Mouse (Mus musculus) heart, adult 2 months (tissue): ENCODE data around the gene Macrod2. TPM values are rescaled to one million over a fixed set of nuclear protein-coding genes. Genes with fewer than 3 reads are reported as not detected.

Source experiments
- DNase-seq, 2 experiments: peaks; one replicate each; pipeline ENCODE4 v3.0.0; 2021
- H3K27ac ChIP-seq: fragments of 200-600 bp; 2 replicates; pipeline ENCODE4 v1.8.1; 2022
- H3K27me3 ChIP-seq: fragments of 200-500 bp; 2 replicates; pipeline ENCODE4 v1.6.1; 2012; ENCODE audit warnings: mild to moderate bottlenecking, low read length, inconsistent platforms, mixed read lengths; ENCODE audit not compliant: control insufficient read depth, insufficient read depth
- H3K36me3 ChIP-seq: fragments of 200-500 bp; 2 replicates; pipeline ENCODE4 v1.6.1; 2012; ENCODE audit warnings: low read length, inconsistent platforms; ENCODE audit not compliant: control insufficient read depth, insufficient read depth
- H3K4me1 ChIP-seq: fragments of 200-500 bp; 2 replicates; pipeline ENCODE4 v1.6.1; 2011; ENCODE audit warnings: low read length; ENCODE audit not compliant: control insufficient read depth, insufficient read depth
- H3K4me3 ChIP-seq: fragments of 200-600 bp; 2 replicates; pipeline ENCODE4 v1.8.1; 2022
- H3K79me2 ChIP-seq: fragments of 200-500 bp; replicated peaks from 2 replicates; pipeline ENCODE4 v1.6.1; 2012; ENCODE audit warnings: mild to moderate bottlenecking, inconsistent platforms, low read length, moderate library complexity, mixed read lengths; ENCODE audit not compliant: control insufficient read depth, insufficient read depth
- H3K9ac ChIP-seq: fragments of 200-500 bp; 2 replicates; pipeline ENCODE4 v1.6.1; 2012; ENCODE audit warnings: low read depth, mild to moderate bottlenecking, control low read depth, inconsistent platforms, low read length, mixed read lengths
- CTCF ChIP-seq: fragments of 200-600 bp; IDR thresholded peaks from 2 replicates; pipeline ENCODE4 v1.8.1; 2022; ENCODE audit warnings: antibody characterized with exemption, mild to moderate bottlenecking, moderate library complexity
- EP300 ChIP-seq: fragments of 200-500 bp; IDR thresholded peaks from 2 replicates; pipeline ENCODE4 v1.6.1; 2011; ENCODE audit warnings: low read depth, low read length, control low read depth; ENCODE audit not compliant: insufficient read depth
- POLR2A ChIP-seq: fragments of 200-500 bp; IDR thresholded peaks from 2 replicates; pipeline ENCODE4 v1.6.1; 2011; ENCODE audit warnings: mild to moderate bottlenecking, low read depth, low read length, control low read depth; ENCODE audit not compliant: insufficient read depth
- WGBS: fragments of 180-500 bp; shearing (Covaris S2); methylation state at CpG from one replicate; pipeline ENCODE4 v1.1.7; 2018; 5-methylcytosine and 5-hydroxymethylcytosine counted together
- intact Hi-C: fragments of 180-260 bp; cut with DNase I; formaldehyde crosslinking; loops from one replicate; pipeline ENCODE4 v1.15.1; 2025
- polyA plus RNA-seq: library from polyadenylated mRNA; depleted of rRNA; stranded (reverse); fragments of >200 nt; gene quantifications from 2 replicates; pipeline ENCODE4 v1.2.3, GENCODE M21; 2012
- total RNA-seq, 2 experiments: library from RNA; stranded (reverse); gene quantifications; 2 replicates each; pipeline ENCODE4 v1.2.3; 2021

The Macrod2 gene
- total and polyA plus RNA-seq, 3 experiments, result 2.3 to 9.7 (median 8.5) TPM

DNA sequence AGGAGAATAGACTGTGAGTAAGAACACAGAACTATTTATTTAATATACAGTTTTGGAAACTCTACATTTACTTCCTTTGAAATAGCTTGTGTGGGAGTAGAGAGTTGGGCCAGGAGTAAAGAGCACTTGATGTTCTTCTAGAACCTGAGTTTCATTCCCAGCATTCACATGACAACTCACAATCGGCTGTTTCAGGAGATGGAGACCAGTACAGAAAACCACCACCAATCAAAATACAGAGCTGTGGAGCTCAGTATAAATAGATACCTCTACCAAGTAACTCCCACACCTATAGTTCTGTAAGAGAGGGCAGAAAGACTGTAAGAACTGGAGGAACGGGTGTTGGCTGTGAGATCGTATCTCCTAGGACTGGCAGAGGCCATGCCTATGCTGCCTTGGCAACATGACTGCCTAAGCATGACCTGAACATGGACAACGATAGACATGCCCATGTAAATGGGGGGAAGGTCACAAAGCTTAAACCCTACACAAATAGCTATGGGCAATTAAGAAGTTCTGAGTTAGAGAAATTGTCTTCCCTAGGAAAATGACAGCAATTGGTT lies 379.8 kb downstream of the Macrod2 start:
- DNase-seq, result no peak
- no peaks in the 10 kb centered on the region for H3K27me3 ChIP-seq
- 78% methylated on average over 4 of the region's 4 CpGs for WGBS
- no peak for TF ChIP-seq EP300
- no peak for TF ChIP-seq POLR2A
- no peak for TF ChIP-seq CTCF
- intact Hi-C loops, result no loop called here
- no peak overlapping the region for H3K9ac ChIP-seq
- no peaks in the 10 kb centered on the region for H3K79me2 ChIP-seq
- H3K4me3 ChIP-seq, result no peak overlapping the region
- H3K36me3 ChIP-seq, result no peaks in the 10 kb centered on the region
- no peak overlapping the region for H3K27ac ChIP-seq
- H3K4me1 ChIP-seq, result no peaks in the 10 kb centered on the region

DNA sequence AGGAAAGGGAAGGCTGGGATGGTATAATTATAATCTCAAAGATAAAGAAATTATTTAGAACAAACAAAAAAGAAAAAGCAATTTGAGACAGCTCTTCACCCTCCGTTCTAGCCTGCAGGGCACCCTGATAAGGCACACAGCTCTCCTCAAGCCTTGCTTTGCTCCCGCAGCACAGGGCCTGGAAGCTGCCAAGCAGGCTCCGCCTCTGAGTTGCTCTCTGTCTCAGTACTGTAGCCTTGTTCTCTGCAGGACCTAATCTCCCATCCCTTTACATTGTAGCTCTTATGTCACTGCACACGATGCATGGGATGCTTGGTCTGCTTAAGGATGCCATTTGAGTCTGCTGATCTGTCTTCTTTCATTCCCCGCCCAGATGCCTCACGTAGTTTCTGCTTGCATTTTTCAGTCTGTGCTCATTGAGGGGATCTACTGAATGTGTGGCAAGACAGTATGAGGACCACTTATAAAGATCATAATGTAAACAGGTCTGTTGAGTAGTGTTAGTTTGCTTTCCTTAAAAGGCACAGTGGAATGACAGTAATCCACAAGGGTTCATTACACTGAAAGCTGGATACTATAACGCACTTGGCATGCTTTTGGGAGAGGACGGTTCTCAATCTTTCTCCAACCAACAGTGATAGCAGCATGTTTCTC lies 380.5 kb downstream of the Macrod2 start:
- H3K4me3 ChIP-seq, result no peak overlapping the region
- no peaks in the 10 kb centered on the region for H3K4me1 ChIP-seq
- TF ChIP-seq CTCF (no peak), EP300 (no peak), POLR2A (no peak)
- intact Hi-C loops, result no loop called here
- no peaks in the 10 kb centered on the region for H3K36me3 ChIP-seq
- WGBS, result 57% methylated on average over 8 of the region's 8 CpGs
- no peaks in the 10 kb centered on the region for H3K27me3 ChIP-seq
- no peaks in the 10 kb centered on the region for H3K79me2 ChIP-seq
- H3K9ac ChIP-seq, result no peak overlapping the region
- H3K27ac ChIP-seq, result no peak overlapping the region
- DNase-seq, result no peak

DNA sequence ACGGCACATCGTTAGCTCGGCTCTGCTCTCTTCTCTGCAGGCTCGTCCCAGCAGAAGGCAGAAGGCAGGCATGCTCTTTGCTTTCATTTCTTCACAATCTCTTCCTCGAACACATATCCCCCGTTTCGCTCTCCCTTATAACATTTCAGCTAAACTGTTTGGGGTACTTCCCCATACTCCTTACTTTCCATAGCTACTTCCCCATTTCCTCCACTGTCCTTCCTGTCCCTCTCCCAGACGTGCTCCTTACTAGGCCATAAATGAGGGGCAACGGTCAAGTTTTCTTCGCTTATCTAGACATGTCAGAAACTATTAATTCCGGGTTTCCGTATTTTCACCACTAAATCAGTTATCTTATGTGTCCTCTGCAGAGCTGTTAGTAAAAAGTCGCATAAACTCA lies 383.1 kb downstream of the Macrod2 start:
- Histone ChIP-seq H3K9ac (no peak overlapping the region), H3K36me3 (no peaks in the 10 kb centered on the region), H3K27me3 (no peaks in the 10 kb centered on the region), H3K4me1 (no peaks in the 10 kb centered on the region), H3K4me3 (no peak overlapping the region), H3K27ac (no peak overlapping the region), H3K79me2 (no peaks in the 10 kb centered on the region)
- WGBS, result 72% methylated on average over 13 of the region's 13 CpGs
- no peak for TF ChIP-seq EP300
- TF ChIP-seq CTCF, result no peak
- TF ChIP-seq POLR2A, result no peak
- no peak for DNase-seq
- intact Hi-C loops, result no loop called here

GRCm38 (mm10) chr2:140783041-140783440 lies 387.9 kb downstream of the Macrod2 start:
- Histone ChIP-seq H3K9ac (no peak overlapping the region), H3K36me3 (no peaks in the 10 kb centered on the region), H3K27me3 (no peaks in the 10 kb centered on the region), H3K27ac (no peak overlapping the region), H3K4me1 (no peaks in the 10 kb centered on the region), H3K79me2 (no peaks in the 10 kb centered on the region), H3K4me3 (no peak overlapping the region)
- TF ChIP-seq POLR2A (no peak), CTCF (no peak), EP300 (no peak)
- intact Hi-C loops, result no loop called here
- 70% methylated on average over 1 of the region's 1 CpGs for WGBS
- DNase-seq, result no peak

DNA sequence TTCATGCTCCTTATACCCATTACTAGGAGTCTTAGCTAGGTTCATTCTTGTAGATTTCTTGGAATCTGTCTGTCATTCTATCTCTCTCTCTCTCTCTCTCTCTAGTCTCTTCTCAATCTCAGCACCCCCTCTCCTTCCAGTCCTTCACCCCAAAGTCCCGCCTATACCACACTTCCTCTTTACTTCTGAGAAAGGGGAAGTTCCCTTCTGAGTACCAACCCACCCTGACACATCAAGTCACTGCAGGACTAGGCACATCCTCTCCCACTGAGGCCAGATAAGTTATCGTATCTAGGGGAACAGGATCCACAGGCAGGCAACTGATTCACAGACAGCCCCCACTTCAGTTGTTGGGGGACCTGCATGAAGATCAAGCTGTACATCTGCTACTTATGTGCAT lies 389.5 kb downstream of the Macrod2 start:
- 56% methylated on average over 2 of the region's 2 CpGs for WGBS
- no peak overlapping the region for H3K9ac ChIP-seq
- H3K27ac ChIP-seq, result no peak overlapping the region
- no peak for DNase-seq
- H3K36me3 ChIP-seq, result no peaks in the 10 kb centered on the region
- H3K27me3 ChIP-seq, result no peaks in the 10 kb centered on the region
- no peaks in the 10 kb centered on the region for H3K4me1 ChIP-seq
- no peak overlapping the region for H3K4me3 ChIP-seq
- no peaks in the 10 kb centered on the region for H3K79me2 ChIP-seq
- TF ChIP-seq CTCF, result no peak
- no peak for TF ChIP-seq EP300
- no peak for TF ChIP-seq POLR2A
- intact Hi-C loops, result no loop called here

DNA sequence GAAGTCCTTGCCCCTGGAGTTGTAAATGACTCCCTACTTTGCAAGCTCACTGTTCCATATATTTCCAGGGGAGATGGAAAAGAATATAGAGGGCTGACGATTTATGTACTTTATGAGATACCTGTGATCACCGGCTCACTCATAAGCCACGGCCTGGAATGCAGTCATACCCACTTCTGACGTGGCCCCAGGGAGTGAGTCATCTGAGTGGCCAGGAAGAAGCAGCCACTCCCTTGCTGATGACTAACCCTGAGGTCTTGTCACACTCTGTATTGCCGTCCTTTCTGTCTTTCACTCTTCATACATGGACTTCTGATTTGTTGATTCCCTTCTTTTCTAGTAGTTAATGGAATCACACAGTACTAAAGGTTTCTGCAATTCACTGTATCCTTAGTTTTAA lies 395.3 kb downstream of the Macrod2 start:
- WGBS, result 26% methylated on average over 5 of the region's 5 CpGs
- Histone ChIP-seq H3K4me1 (no peaks in the 10 kb centered on the region), H3K27me3 (no peaks in the 10 kb centered on the region), H3K27ac (no peak overlapping the region), H3K79me2 (no peaks in the 10 kb centered on the region), H3K36me3 (no peaks in the 10 kb centered on the region), H3K9ac (no peak overlapping the region), H3K4me3 (no peak overlapping the region)
- intact Hi-C loops, result no loop called here
- no peak for DNase-seq
- TF ChIP-seq POLR2A, result no peak
- TF ChIP-seq CTCF, result no peak
- no peak for TF ChIP-seq EP300
